Mouse (Mus musculus) myocyte (in vitro differentiated cells): Measurements from ENCODE around the gene Hils1. TPM values are rescaled to one million over a fixed set of nuclear protein-coding genes. Genes with fewer than 3 reads are reported as not detected.

Source experiments
- H3K27me3 ChIP-seq: one replicate; pipeline ENCODE4 v1.6.1; 2011; ENCODE audit not compliant: control insufficient read depth, insufficient read depth, insufficient read length
- H3K36me3 ChIP-seq: one replicate; pipeline ENCODE4 v1.6.1; 2011; ENCODE audit not compliant: control insufficient read depth, insufficient read depth
- H3K4me2 ChIP-seq: one replicate; pipeline ENCODE4 v1.6.1; 2011; ENCODE audit warnings: low read depth, control low read depth
- H3K4me3 ChIP-seq: one replicate; pipeline ENCODE4 v1.5.1; 2011; ENCODE audit warnings: mild to moderate bottlenecking, control low read depth, moderate library complexity
- H3K79me2 ChIP-seq: one replicate; pipeline ENCODE4 v1.6.1; 2011; ENCODE audit not compliant: control insufficient read depth, insufficient read depth
- H3ac ChIP-seq: one replicate; pipeline ENCODE4 v1.6.1; 2011; ENCODE audit not compliant: control insufficient read depth, insufficient read length
- CEBPB ChIP-seq: IDR thresholded peaks from 2 replicates; pipeline ENCODE4 v1.6.1; 2011; ENCODE audit warnings: mild to moderate bottlenecking, moderate library complexity; ENCODE audit not compliant: poor library complexity, insufficient read depth, severe bottlenecking
- E2F4 ChIP-seq: IDR thresholded peaks from one replicate; pipeline ENCODE4 v1.6.1; 2011; ENCODE audit warnings: mild to moderate bottlenecking, control low read depth, moderate library complexity; ENCODE audit not compliant: insufficient read depth
- MAX ChIP-seq: IDR thresholded peaks from one replicate; pipeline ENCODE4 v1.6.1; 2011; ENCODE audit warnings: low read depth, mild to moderate bottlenecking, control low read depth
- MYOD1 ChIP-seq, 3 experiments: IDR thresholded peaks; one replicate each; pipeline ENCODE4 v1.6.1; 2011; ENCODE audit warnings: control low read depth in 2 of 3, low read depth in 2 of 3, mild to moderate bottlenecking in 2 of 3, moderate library complexity in 1 of 3; ENCODE audit not compliant: insufficient read length in 2 of 3, control insufficient read depth in 1 of 3
- MYOG ChIP-seq, 3 experiments: IDR thresholded peaks; one replicate each; pipeline ENCODE4 v1.6.1; 2011; ENCODE audit warnings: control low read depth in 2 of 3, low read depth in 2 of 3, mild to moderate bottlenecking in 2 of 3; ENCODE audit not compliant: insufficient read length in 2 of 3, control insufficient read depth in 1 of 3, insufficient read depth in 1 of 3
- POLR2A ChIP-seq: IDR thresholded peaks from one replicate; pipeline ENCODE4 v1.6.1; 2011; ENCODE audit warnings: low read depth, mild to moderate bottlenecking, control low read depth, moderate library complexity; ENCODE audit not compliant: insufficient read length
- POLR2AphosphoS2 ChIP-seq: IDR thresholded peaks from one replicate; pipeline ENCODE4 v1.6.1; 2011; ENCODE audit warnings: low read depth, control low read depth; ENCODE audit not compliant: insufficient read length
- REST ChIP-seq: IDR thresholded peaks from one replicate; pipeline ENCODE4 v1.6.1; 2011; ENCODE audit warnings: mild to moderate bottlenecking, control low read depth, moderate library complexity; ENCODE audit not compliant: insufficient read depth, insufficient read length
- SRF ChIP-seq: IDR thresholded peaks from one replicate; pipeline ENCODE4 v1.6.1; 2011; ENCODE audit warnings: low read depth; ENCODE audit not compliant: control insufficient read depth, insufficient read length
- TCF12 ChIP-seq: IDR thresholded peaks from one replicate; pipeline ENCODE4 v1.6.1; 2011; ENCODE audit warnings: mild to moderate bottlenecking, control low read depth; ENCODE audit not compliant: poor library complexity, insufficient read depth, severe bottlenecking
- TCF3 ChIP-seq: IDR thresholded peaks from one replicate; pipeline ENCODE4 v1.6.1; 2011; ENCODE audit warnings: low read depth, control low read depth; ENCODE audit not compliant: insufficient read length
- USF1 ChIP-seq: IDR thresholded peaks from one replicate; pipeline ENCODE4 v1.6.1; 2011; ENCODE audit warnings: low read depth, mild to moderate bottlenecking, control low read depth, moderate library complexity
- polyA plus RNA-seq: library from polyadenylated mRNA; unstranded; fragments of >200 nt; fragmentation: generic; extraction: Trizol; gene quantifications from one replicate; pipeline ENCODE4 v1.2.1, GENCODE M21; 2012; ENCODE audit warnings: missing spikeins

Gene Hils1
- polyA plus RNA-seq, 1 experiment: 0.37 TPM

DNA sequence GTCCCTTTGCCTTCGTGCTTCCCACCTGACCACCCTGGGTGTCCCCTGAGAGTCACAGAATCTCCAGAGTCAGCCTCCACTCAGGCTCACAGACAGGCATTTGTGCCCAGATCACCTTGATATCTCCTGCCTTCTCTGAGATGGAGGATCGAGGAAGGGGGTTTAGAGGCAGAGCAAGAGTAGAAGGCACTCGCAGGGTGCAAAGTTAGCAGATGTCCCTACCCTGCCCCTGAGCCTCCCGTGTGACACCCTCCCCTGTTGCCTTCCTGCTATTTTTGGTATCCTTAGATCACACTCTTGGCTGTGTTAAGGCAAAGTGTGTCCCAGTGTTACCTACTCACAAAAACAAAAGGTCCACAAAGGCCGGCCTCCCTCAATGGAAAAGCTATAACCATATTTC lies 8.8 kb downstream of the Hils1 start, which contains the start of gene Sgca:
Sgca (minus strand) TSS at position 129 of the 400 bp plus-strand sequence.
- Histone ChIP-seq H3K27me3 (no peaks in the 10 kb centered on the region), H3ac (no peak within 1 kb of the TSS), H3K79me2 (peaks cover 5% of the 10 kb centered on the region), H3K4me2 (no peak within 1 kb of the TSS), H3K36me3 (no peaks in the 10 kb centered on the region), H3K4me3 (no peak within 1 kb of the TSS)
- TF ChIP-seq POLR2AphosphoS2 (no peak), CEBPB (no peak), MYOD1 (IDR thresholded peaks at IDR 0.05; ENCODE audit: control insufficient read depth in 1 of 3, insufficient read length in 2 of 3, low read depth in 2 of 3) (peak in 1 of 3 experiments; percentile 7), TCF12 (no peak)

DNA sequence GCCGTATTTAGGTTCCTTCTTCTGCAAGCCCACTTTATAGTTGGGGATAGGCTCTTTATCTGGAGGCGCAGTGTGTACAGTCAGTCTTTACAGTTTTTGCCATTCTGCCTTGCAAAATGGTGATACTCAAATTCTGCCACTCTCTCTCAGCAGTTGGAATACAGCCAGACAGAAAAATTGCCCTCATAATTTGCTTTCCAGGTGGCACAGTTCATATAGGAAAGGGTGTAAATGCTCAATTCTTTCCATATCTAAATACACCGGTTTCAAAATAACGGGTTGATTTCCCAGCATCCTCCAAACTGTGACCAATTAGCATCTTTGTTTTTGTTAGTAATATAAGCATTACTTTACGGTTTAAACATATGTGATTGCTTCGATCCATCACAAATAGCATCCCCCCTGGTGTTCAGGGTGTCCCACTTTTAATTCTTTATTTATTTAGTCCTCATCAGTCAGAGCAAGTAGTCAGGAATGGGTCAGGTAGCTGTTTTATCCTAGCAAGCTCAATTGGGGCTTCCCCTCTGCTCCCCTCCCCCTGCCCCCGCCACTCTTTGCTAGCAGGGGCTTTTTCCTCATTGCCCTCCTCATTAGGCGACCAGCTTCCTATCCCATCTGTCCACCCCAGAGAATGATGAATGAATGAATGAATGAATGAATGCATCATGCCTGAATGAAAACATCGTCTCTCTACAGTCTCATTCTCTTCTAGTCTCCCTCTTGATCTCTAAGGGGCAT lies 11.0 kb downstream of the Hils1 start:
- Histone ChIP-seq H3K4me2 (peak overlapping the region; percentile 55), H3K36me3 (no peaks in the 10 kb centered on the region), H3K4me3 (no peak overlapping the region), H3ac (no peak overlapping the region), H3K27me3 (no peaks in the 10 kb centered on the region), H3K79me2 (no peaks in the 10 kb centered on the region)
- no peak for TF ChIP-seq MYOD1 (IDR thresholded peaks at IDR 0.05; ENCODE audit: control insufficient read depth in 1 of 3, insufficient read length in 2 of 3, low read depth in 2 of 3)
- no peak for TF ChIP-seq CEBPB
- TF ChIP-seq MAX: no peak
- no peak for TF ChIP-seq POLR2AphosphoS2
- no peak for TF ChIP-seq POLR2A
- no peak for TF ChIP-seq TCF3
- no peak for TF ChIP-seq SRF
- no peak for TF ChIP-seq USF1
- no peak for TF ChIP-seq REST
- no peak for TF ChIP-seq TCF12
- no peak for TF ChIP-seq E2F4
- no peak for TF ChIP-seq MYOG (IDR thresholded peaks at IDR 0.05; ENCODE audit: control insufficient read depth in 1 of 3, insufficient read depth in 1 of 3, insufficient read length in 2 of 3, low read depth in 2 of 3)

DNA sequence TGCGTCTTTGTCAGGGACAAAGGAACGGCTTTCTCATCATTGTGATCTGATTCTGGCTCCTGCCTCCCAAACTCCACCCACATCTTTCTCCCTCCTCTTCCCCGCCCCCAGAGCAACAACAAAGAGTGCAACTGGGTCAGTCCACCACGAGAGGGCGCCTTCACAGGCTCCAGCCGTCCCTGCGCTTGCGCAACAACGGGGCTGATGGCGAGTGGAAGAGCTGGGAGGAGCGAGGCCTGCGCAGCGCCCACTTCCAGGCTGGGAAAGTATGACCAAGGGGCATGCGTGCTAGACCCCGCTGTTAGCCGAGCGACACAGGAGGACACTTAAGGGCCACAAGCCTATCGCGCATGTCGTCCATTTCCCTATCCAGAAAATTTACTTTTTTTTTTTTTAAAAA lies 11.6 kb downstream of the Hils1 start:
- H3K79me2 ChIP-seq: no peaks in the 10 kb centered on the region
- no peaks in the 10 kb centered on the region for H3K36me3 ChIP-seq
- no peak overlapping the region for H3K4me3 ChIP-seq
- no peaks in the 10 kb centered on the region for H3K27me3 ChIP-seq
- H3K4me2 ChIP-seq: peak overlapping the region; percentile 65
- peak; percentile 77 for TF ChIP-seq POLR2A
- TF ChIP-seq TCF12: no peak
- peak; percentile 99 for TF ChIP-seq CEBPB
- TF ChIP-seq MYOG (IDR thresholded peaks at IDR 0.05; ENCODE audit: control insufficient read depth in 1 of 3, insufficient read depth in 1 of 3, insufficient read length in 2 of 3, low read depth in 2 of 3): peak in 1 of 3 experiments; percentile 35
- peak; percentile 72 for TF ChIP-seq POLR2AphosphoS2
- no peak overlapping the region for H3ac ChIP-seq

DNA sequence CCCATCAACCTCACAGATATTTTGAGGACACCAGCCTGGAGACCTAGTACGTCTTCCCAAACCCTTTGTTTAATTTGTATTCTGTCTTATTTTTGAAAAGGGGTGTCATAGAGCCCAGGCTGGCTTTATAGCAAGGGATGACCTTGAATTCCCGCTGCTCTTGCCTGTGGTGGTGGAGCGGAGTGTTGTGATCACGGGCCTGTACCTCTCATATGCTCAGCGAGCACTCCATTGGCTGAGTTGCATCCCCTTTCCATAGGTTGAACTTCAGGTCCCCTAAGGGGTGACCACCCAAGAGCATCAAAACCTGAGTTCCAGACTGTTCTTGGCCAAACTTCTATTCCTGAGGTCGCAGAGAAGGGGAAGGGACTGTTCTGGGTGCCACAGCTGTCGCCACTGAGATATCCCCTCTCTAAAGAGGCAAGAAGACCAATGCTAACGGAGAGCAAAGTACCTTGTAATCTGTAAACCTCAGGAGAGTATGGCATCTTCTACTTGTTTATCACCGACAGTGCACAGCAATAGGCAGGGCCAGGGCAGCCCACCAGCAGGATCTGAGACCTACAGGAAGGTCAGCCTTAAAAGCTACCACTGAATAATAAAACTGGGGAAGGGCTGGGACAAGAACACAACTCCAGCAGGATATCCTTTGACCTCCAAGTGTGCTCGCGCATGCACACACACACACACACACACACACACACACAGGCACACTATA lies 12.2 kb downstream of the Hils1 start:
- no peak overlapping the region for H3ac ChIP-seq
- H3K4me3 ChIP-seq: no peak overlapping the region
- TF ChIP-seq CEBPB (no peak), MAX (no peak), POLR2A (no peak), REST (no peak), USF1 (no peak), POLR2AphosphoS2 (no peak), MYOD1 (IDR thresholded peaks at IDR 0.05; ENCODE audit: control insufficient read depth in 1 of 3, insufficient read length in 2 of 3, low read depth in 2 of 3) (no peak), MYOG (IDR thresholded peaks at IDR 0.05; ENCODE audit: control insufficient read depth in 1 of 3, insufficient read depth in 1 of 3, insufficient read length in 2 of 3, low read depth in 2 of 3) (no peak), TCF3 (no peak), TCF12 (no peak), E2F4 (no peak), SRF (no peak)
- H3K27me3 ChIP-seq: no peaks in the 10 kb centered on the region
- peak overlapping the region; percentile 65 for H3K4me2 ChIP-seq
- no peaks in the 10 kb centered on the region for H3K79me2 ChIP-seq
- no peaks in the 10 kb centered on the region for H3K36me3 ChIP-seq

DNA sequence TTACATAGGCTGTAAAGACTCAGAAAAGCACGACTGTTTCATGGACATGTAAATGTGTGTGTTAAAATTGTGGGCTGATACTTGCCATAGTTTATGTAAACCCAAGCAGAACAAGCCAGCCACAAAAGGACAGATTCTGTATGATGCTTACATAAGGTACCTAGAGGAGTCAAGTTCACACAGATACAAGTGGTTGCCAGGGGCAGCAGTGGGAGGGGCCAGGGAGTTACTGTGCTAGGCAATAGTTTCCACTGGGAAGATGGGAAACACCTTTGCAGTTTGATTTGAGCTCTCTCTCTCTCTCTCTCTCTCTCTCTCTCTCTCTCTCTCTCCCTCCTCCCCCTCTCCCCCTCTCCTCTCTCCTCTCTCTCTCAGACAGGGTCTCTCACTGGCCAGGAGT lies 17.7 kb downstream of the Hils1 start:
- Histone ChIP-seq H3K79me2 (no peaks in the 10 kb centered on the region), H3K36me3 (no peaks in the 10 kb centered on the region), H3K4me3 (no peak overlapping the region), H3ac (no peak overlapping the region), H3K4me2 (no peak overlapping the region), H3K27me3 (no peaks in the 10 kb centered on the region)
- TF ChIP-seq MYOD1 (IDR thresholded peaks at IDR 0.05; ENCODE audit: control insufficient read depth in 1 of 3, insufficient read length in 2 of 3, low read depth in 2 of 3): no peak
- no peak for TF ChIP-seq MYOG (IDR thresholded peaks at IDR 0.05; ENCODE audit: control insufficient read depth in 1 of 3, insufficient read depth in 1 of 3, insufficient read length in 2 of 3, low read depth in 2 of 3)
- no peak for TF ChIP-seq USF1
- TF ChIP-seq SRF: no peak
- no peak for TF ChIP-seq REST
- TF ChIP-seq POLR2AphosphoS2: no peak
- TF ChIP-seq POLR2A: no peak
- TF ChIP-seq MAX: no peak
- TF ChIP-seq E2F4: no peak
- TF ChIP-seq TCF3: no peak
- TF ChIP-seq TCF12: no peak
- no peak for TF ChIP-seq CEBPB
